Mouse (Mus musculus): ENCODE measurements at regions not wholly inside any gene's neighbourhood (a gene's known extent, or its start where the extent isn't known, plus 50 kb on each side); places are given as distances from the start of the nearest gene placed in this dataset.

DNA sequence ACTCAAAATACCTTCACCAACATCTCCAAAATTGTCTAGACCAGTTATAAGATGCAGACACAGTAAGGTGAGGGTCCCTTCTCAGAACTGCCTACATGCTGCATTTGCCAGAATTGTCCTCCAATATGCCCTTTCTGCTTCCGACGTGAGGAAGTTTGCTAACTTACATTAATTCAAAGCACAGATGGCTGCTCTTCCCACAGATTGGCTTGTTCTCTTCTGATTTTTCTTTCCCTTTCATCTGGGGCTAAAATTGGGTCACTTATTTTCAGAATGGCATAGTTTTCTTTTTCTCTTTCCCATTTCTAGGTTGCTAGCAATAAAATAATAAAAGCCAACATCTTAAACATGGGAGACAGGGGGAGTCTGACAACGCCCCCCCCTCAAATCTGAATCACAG lies 778.8 kb downstream of the Rab28 start:
- TF ChIP-seq POLR2A (IDR thresholded peaks at IDR 0.05; ENCODE audit: low read depth, low read length) = no peak
- no peak for TF ChIP-seq CTCF (conservative IDR thresholded peaks at IDR 0.05; ENCODE audit: insufficient read depth, insufficient read length, low read depth, low read length)

All from kidney, adult 2 months (tissue).